Mouse (Mus musculus) bone marrow, adult 2 months (tissue): ENCODE measurements around the gene Man2a1. TPM values are rescaled to one million over a fixed set of nuclear protein-coding genes. Genes with fewer than 3 reads are reported as not detected.

Experiments used
- H3K27ac ChIP-seq: fragments of 200-500 bp; 2 replicates; pipeline ENCODE4 v1.5.1; 2012; ENCODE audit warnings: low read depth, mild to moderate bottlenecking, control low read depth, inconsistent platforms, low read length; ENCODE audit not compliant: control insufficient read depth, poor library complexity, insufficient read depth
- H3K4me1 ChIP-seq: fragments of 200-500 bp; 2 replicates; pipeline ENCODE4 v1.6.1; 2011; ENCODE audit warnings: low read length; ENCODE audit not compliant: control insufficient read depth, insufficient read depth
- H3K4me3 ChIP-seq: fragments of 200-500 bp; replicated peaks from 2 replicates; pipeline ENCODE3; 2011; ENCODE audit warnings: mild to moderate bottlenecking, low read depth, low read length, control low read depth; ENCODE audit not compliant: control insufficient read depth
- CTCF ChIP-seq: fragments of 200-500 bp; IDR thresholded peaks from 2 replicates; pipeline ENCODE4 v1.5.1; 2011; ENCODE audit warnings: low read length, control low read depth; ENCODE audit not compliant: control insufficient read depth, insufficient read depth
- POLR2A ChIP-seq: fragments of 200-500 bp; IDR thresholded peaks from 2 replicates; pipeline ENCODE4 v1.6.1; 2011; ENCODE audit warnings: low read depth, mild to moderate bottlenecking, control low read depth, low read length, borderline replicate concordance; ENCODE audit not compliant: control insufficient read depth
- WGBS: fragments of 180-500 bp; shearing (Covaris S2); methylation state at CpG from one replicate; pipeline ENCODE4 v1.1.7; 2018; 5-methylcytosine and 5-hydroxymethylcytosine counted together
- polyA plus RNA-seq: library from polyadenylated mRNA; stranded (reverse); fragments of >200 nt; gene quantifications from 2 replicates; pipeline ENCODE4 v1.2.4, GENCODE M21; 2011; ENCODE audit warnings: low replicate concordance; ENCODE audit not compliant: missing spikeins, insufficient read depth, insufficient read length

Man2a1 gene
- polyA plus RNA-seq, 1 experiment = 22.5 TPM

DNA sequence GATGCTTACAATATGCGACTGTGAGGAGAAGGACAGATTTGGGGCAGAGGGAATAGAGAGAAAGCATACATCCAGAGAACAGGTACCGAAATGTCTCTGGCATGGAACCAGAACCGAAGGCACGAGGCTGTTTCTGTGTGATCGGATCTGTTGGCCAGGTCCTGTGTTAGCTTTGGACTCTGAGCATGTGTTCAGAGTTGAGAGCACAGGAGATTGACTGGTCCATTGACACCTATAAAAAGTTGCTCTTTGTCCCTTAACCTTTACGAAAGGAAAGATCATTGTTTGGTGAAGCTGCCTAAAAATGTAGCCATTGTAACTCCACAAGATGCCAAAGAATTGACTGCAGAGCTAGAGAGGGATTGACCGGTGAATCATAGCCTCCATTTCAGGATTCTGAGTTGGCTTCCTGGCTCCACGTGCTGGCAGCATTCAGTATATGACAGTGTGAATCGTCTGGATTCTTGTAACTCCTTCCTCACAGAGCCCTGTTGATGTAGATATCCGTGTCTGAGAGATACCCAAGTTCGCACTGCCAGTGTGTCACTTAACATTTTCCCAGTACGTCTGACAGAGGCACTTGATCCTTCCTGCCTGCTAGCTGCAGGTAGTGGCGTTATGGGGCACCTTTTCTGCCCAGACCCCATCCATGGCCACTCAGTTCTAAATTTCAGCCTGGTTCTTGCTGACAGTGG is 143.2 kb downstream of the Man2a1 start:
- TF ChIP-seq CTCF (no peak), POLR2A (no peak)
- Histone ChIP-seq H3K27ac (no peak overlapping the region), H3K4me3 (no peak overlapping the region), H3K4me1 (no peaks in the 10 kb centered on the region; the same call in 1 of the 2 replicates)
- WGBS = 89% methylated on average over 13 of the region's 13 CpGs

DNA sequence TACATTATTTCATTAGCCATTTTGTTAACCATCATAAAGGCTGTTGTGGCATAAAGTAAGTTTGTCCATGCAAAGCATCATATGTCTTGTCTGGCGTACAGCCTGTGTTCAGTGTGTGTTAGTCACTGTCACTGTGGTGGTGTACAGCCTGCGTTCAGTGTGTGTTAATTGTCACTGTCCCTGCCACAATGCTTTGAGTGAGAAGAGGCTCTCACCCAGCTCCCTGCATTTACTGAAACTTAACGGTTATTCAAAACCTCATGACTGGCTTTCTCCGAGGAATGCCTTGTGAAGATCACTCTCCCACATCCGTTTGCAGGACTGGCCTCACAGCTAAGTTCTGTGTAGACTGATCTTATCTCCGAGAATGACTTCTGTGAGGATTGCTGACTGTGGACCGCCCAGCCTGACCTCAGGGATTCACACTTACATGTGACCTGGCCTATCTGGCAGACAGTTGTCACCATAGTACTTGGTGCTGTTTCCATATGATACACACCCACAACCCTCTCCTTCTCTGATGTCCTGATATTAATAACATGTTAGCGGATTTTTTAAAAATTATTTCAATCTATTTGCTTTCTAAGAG is 146.2 kb downstream of the Man2a1 start:
- no peaks in the 10 kb centered on the region; the same call in 1 of the 2 replicates for H3K4me1 ChIP-seq
- TF ChIP-seq POLR2A (no peak), CTCF (no peak)
- 75% methylated on average over 8 of the region's 8 CpGs for WGBS
- no peak overlapping the region for H3K4me3 ChIP-seq
- H3K27ac ChIP-seq = no peak overlapping the region

DNA sequence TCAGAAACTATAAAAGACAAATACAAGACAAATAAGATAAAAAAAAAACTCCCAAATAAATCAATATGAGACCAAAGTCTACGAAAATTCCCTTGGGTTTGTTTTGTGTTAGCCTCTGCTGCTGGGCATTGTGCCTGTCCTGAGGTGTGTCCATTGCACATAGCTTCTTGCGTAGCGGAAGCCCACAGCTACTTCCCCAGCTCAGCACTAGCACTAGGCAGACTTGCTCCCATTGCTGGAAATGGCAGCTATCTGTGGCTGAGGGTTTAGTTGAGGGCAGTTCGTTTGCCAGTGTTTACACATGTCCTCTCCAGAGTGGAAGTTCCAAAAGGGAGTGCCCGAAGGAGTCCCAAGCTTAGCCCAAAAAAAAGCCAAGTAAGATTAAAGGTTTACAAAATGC is 146.9 kb downstream of the Man2a1 start:
- WGBS = 79% methylated on average over 5 of the region's 5 CpGs
- Histone ChIP-seq H3K4me1 (no peaks in the 10 kb centered on the region; the same call in 1 of the 2 replicates), H3K27ac (peak overlapping the region; percentile 22; the same call in 1 of the 2 replicates), H3K4me3 (no peak overlapping the region)
- no peak for TF ChIP-seq CTCF
- TF ChIP-seq POLR2A = no peak

DNA sequence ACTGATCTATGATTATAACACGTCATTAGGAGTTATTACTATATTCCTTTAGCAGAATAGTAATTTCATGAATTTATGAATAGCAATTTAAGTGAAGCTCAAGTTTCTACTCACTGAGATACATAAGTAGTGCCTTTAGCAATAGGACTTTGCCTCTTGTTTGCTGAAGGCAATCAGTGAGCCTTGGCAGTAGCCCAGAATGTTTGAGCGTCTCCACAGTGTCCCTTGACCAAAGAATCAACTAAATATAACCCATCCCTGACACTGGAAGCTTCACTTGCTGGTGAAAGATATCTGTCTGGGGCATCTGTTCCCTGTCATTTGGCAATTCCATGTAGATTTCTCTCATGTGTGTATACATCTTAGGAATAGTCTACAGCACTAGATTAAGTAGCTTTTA is 147.6 kb downstream of the Man2a1 start:
- WGBS = 72% methylated on average over 2 of the region's 2 CpGs
- Histone ChIP-seq H3K27ac (no peak overlapping the region), H3K4me1 (no peaks in the 10 kb centered on the region; the same call in 1 of the 2 replicates), H3K4me3 (no peak overlapping the region)
- no peak for TF ChIP-seq POLR2A
- TF ChIP-seq CTCF = no peak

DNA sequence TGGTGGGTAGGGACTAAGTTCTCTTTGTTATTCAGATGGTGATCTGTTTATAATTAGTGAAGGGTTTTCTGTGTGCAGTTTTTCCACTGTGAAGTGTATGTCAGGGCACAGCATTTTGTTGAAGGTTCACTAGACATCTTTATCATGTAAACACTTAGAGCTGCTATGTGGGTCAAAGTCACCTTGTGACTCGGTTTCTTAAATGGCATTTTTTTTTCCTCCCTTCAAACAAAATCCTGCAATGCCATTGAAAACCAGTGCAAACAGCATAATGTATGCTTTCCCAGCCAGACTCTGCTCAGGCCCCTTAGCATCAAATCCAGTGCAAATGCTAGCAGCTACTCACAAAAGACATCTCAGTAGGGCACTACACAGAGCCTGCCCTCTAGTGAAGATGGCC is 148.6 kb downstream of the Man2a1 start:
- TF ChIP-seq CTCF (no peak), POLR2A (no peak)
- WGBS = 83% methylated on average over 1 of the region's 1 CpGs
- Histone ChIP-seq H3K4me1 (no peaks in the 10 kb centered on the region; the same call in 1 of the 2 replicates), H3K4me3 (no peak overlapping the region), H3K27ac (no peak overlapping the region)

DNA sequence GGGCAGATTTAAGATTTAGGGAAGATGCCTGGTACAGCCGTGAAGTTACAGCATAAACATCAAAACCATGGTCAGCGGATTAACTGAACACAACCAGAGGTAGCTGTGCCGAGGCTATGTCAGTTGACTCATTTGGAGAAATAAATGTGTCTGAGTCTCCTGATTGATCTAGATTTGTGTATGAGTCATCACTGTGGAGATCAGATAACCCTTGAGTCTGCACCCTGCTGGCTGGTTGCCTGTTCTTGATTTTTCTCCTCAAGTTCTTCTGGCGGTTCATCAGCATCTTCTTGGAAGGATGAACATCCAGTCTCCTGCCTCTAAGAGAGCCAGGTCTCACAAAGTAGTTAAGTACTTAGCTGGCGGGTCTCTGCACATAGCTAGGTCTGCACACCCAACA is 150.7 kb downstream of the Man2a1 start:
- H3K4me3 ChIP-seq = no peak overlapping the region
- H3K27ac ChIP-seq = no peak overlapping the region
- peaks cover 2% of the 10 kb centered on the region for H3K4me1 ChIP-seq
- 81% methylated on average over 5 of the region's 5 CpGs for WGBS
- TF ChIP-seq CTCF (no peak), POLR2A (no peak)

DNA sequence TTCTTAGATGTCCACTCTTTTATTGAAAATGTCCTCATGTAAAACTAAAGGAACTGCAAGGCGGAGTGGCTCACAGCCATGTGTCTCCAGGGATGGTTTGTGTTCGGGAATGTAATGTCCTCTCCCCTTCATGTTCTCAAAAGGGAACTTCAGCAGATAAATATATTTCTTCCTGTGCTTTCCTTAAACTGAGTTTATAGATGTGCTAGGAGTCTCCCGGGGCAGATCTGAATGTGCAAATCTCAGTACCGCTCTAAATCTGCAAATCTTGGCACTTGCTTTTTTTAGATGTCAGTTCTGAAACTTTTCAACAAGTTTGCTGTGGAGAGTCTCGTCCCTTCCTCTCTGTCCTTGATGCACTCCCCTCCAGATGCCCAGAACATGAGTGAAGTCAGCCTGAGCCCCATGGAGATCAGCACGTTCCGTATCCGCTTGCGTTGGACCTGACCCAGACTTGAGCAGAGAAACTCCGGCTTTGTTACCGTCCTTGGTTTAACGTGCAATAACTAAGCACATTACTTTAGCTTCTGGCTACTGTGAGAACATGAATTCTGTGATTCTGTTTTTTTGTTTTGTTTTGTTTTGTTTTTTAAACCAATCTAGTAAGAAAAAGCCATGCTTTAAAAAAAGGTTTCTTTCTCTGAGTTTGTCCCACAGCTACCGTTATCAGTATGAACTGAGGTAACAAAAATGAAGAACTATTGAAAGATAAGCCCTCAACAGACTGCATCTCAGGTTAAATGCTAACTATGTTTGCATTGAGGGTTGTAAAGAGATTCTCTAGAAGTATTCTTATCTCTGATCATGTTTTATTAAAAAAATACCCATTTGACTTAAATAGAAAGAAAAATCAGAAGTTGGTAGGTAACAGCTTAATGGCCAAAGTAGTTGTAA is 151.8 kb downstream of the Man2a1 start:
- Histone ChIP-seq H3K27ac (no peak overlapping the region), H3K4me3 (no peak overlapping the region), H3K4me1 (peaks cover 2% of the 10 kb centered on the region)
- 86% methylated on average over 13 of the region's 13 CpGs for WGBS
- TF ChIP-seq POLR2A (no peak), CTCF (no peak)

DNA sequence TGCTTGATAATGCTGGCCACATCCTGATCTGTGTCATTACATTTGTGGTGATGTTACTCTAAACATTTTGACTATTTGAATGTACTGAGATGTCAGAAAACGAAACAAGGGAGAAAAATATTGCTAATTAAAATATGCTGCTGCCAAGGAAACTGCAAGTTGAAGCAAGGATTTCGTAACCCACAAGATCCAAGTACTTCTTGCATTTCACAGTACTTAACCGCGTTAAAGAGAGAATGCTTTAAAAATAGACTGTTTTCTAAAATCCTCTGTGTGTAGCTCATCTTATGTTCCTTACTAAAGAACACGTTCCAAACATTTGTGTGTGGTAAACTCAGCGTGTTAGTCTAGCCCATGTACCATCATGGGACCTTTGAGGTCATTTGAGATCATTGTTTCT is 153.0 kb downstream of the Man2a1 start:
- no peak for TF ChIP-seq POLR2A
- no peak for TF ChIP-seq CTCF
- Histone ChIP-seq H3K27ac (no peak overlapping the region), H3K4me1 (peaks cover 2% of the 10 kb centered on the region), H3K4me3 (no peak overlapping the region)
- 37% methylated on average over 6 of the region's 6 CpGs for WGBS
